Mouse (Mus musculus): ENCODE results near the gene Dirc2.

Dirc2 gene

GRCm38 (mm10) chr16:35768785-35769642, at the start of gene Dirc2:
Gene Dirc2, minus strand, starts transcription at chr16:35769356.
- DNase-seq: peak; percentile 72

- peak; percentile 73 for DNase-seq
These were observed 48.3 kb upstream of the Dirc2 start for GRCm38 (mm10) chr16:35817255-35818089.

GRCm38 (mm10) chr16:35813119-35813518, 44.0 kb upstream of the Dirc2 start:
- DNase-seq: no peak

GRCm38 (mm10) chr16:35808838-35809237, 39.7 kb upstream of the Dirc2 start:
- no peak for DNase-seq

- no peak for DNase-seq
These were observed 38.5 kb upstream of the Dirc2 start for GRCm38 (mm10) chr16:35807663-35807992.

GRCm38 (mm10) chr16:35806973-35807662, 38.0 kb upstream of the Dirc2 start:
- no peak for DNase-seq

GRCm38 (mm10) chr16:35803723-35804122, 34.6 kb upstream of the Dirc2 start:
- DNase-seq: no peak

GRCm38 (mm10) chr16:35802163-35802562, 33.0 kb upstream of the Dirc2 start:
- no peak for DNase-seq

- no peak for DNase-seq
These were observed 22.9 kb upstream of the Dirc2 start for GRCm38 (mm10) chr16:35791962-35792521.

- no peak for DNase-seq
These were observed 19.2 kb upstream of the Dirc2 start for GRCm38 (mm10) chr16:35788330-35788729.

GRCm38 (mm10) chr16:35787568-35788189, 18.5 kb upstream of the Dirc2 start:
- no peak for DNase-seq

- no peak for DNase-seq
These were observed 18.0 kb upstream of the Dirc2 start for GRCm38 (mm10) chr16:35787163-35787562.

- DNase-seq: no peak
These were observed 15.1 kb upstream of the Dirc2 start for GRCm38 (mm10) chr16:35784134-35784725.

GRCm38 (mm10) chr16:35783207-35783573, 14.0 kb upstream of the Dirc2 start:
- DNase-seq: no peak

GRCm38 (mm10) chr16:35782451-35783206, 13.5 kb upstream of the Dirc2 start:
- DNase-seq: no peak

- DNase-seq: no peak
These were observed 12.5 kb upstream of the Dirc2 start for GRCm38 (mm10) chr16:35781651-35782050.

- no peak for DNase-seq
These were observed 11.9 kb upstream of the Dirc2 start for GRCm38 (mm10) chr16:35781096-35781495.

- DNase-seq: no peak
These were observed 10.5 kb upstream of the Dirc2 start for GRCm38 (mm10) chr16:35779681-35780080.

GRCm38 (mm10) chr16:35777768-35778167, 8.6 kb upstream of the Dirc2 start:
- no peak for DNase-seq

GRCm38 (mm10) chr16:35776737-35777136, 7.6 kb upstream of the Dirc2 start:
- no peak for DNase-seq

GRCm38 (mm10) chr16:35775835-35776234, 6.7 kb upstream of the Dirc2 start:
- no peak for DNase-seq
